Mouse (Mus musculus) heart, embryonic 13.5 days (tissue): ENCODE measurements around the gene Gm21903. TPM values are rescaled to one million over a fixed set of nuclear protein-coding genes. Genes with fewer than 3 reads are reported as not detected.
"Not testable (repeated sequence)": the region's sequence is repeated elsewhere in the genome, so short reads cannot be mapped to it uniquely, and the experiment has no call there.

Source experiments
- ATAC-seq: fragments of 200-750 bp; cut with Nextera tagmentation; 2 replicates; pipeline ENCODE4 v1.8.0; 2017; ENCODE audit warnings: moderate TSS enrichment; ENCODE audit not compliant: insufficient number of reproducible peaks, low FRiP score, low TSS enrichment; ENCODE audit errors: extremely low read depth
- H3K27ac ChIP-seq: fragments of 300-500 bp; sonication (generic); replicated peaks from 2 replicates; pipeline ENCODE4 v1.5.1; 2015; ENCODE audit warnings: moderate library complexity, mild to moderate bottlenecking, inconsistent platforms
- H3K27me3 ChIP-seq: fragments of 300-500 bp; sonication (generic); replicated peaks from 2 replicates; pipeline ENCODE4 v1.6.1; 2015; ENCODE audit warnings: mild to moderate bottlenecking, inconsistent platforms
- H3K36me3 ChIP-seq: fragments of 300-500 bp; sonication (generic); 2 replicates; pipeline ENCODE4 v1.6.1; 2015; ENCODE audit warnings: mild to moderate bottlenecking, inconsistent platforms
- H3K4me1 ChIP-seq: fragments of 300-500 bp; sonication (generic); 2 replicates; pipeline ENCODE4 v1.6.1; 2015; ENCODE audit warnings: inconsistent platforms
- H3K4me2 ChIP-seq: fragments of 300-500 bp; sonication (generic); 2 replicates; pipeline ENCODE4 v1.6.1; 2015; ENCODE audit warnings: inconsistent platforms, mild to moderate bottlenecking, moderate library complexity
- H3K4me3 ChIP-seq: fragments of 300-500 bp; sonication (generic); 2 replicates; pipeline ENCODE4 v1.5.1; 2015; ENCODE audit warnings: moderate library complexity, mild to moderate bottlenecking, inconsistent platforms
- H3K9ac ChIP-seq: fragments of 300-500 bp; sonication (generic); 2 replicates; pipeline ENCODE4 v1.6.1; 2015; ENCODE audit warnings: inconsistent platforms, mild to moderate bottlenecking, moderate library complexity
- H3K9me3 ChIP-seq: fragments of 300-500 bp; sonication (generic); 2 replicates; pipeline ENCODE4 v1.6.1; 2016; ENCODE audit warnings: inconsistent platforms
- WGBS: fragments of 180-500 bp; shearing (Covaris S2); methylation state at CpG from one replicate; pipeline ENCODE4 v1.1.7; 2015; ENCODE audit warnings: mixed read lengths; 5-methylcytosine and 5-hydroxymethylcytosine counted together
- polyA plus RNA-seq: library from polyadenylated mRNA; unstranded; fragments of >200 nt; fragmentation: Nextera tagmentation; extraction: Ambion mirVana; gene quantifications from 2 replicates; pipeline ENCODE4 v1.2.1, GENCODE M21; 2015

The Gm21903 gene
- not detected in 2 replicates for polyA plus RNA-seq

GRCm38 (mm10) chr17:39043241-39043640 is at the start of gene Gm21903:
TSS of gene Gm21903 (minus strand) at chr17:39043341.
- H3K27ac ChIP-seq: no peak within 1 kb of the TSS
- no peak within 1 kb of the TSS for H3K9ac ChIP-seq
- no peak within 1 kb of the TSS for H3K4me2 ChIP-seq
- H3K36me3 ChIP-seq: no peaks in the 10 kb centered on the region
- no peaks in the 10 kb centered on the region for H3K4me1 ChIP-seq
- H3K27me3 ChIP-seq: no peaks in the 10 kb centered on the region
- H3K9me3 ChIP-seq: peaks cover 17% of the 10 kb centered on the region; the same call in 1 of the 2 replicates
- ATAC-seq: no peak
- no peak within 1 kb of the TSS for H3K4me3 ChIP-seq

- H3K27ac ChIP-seq: no peak within 1 kb of the TSS
- 0 out of 2 replicates have a peak, but pooled peaks cover 22% of the 10 kb centered on the region for H3K9me3 ChIP-seq
- H3K4me3 ChIP-seq: no peak within 1 kb of the TSS
- no peaks in the 10 kb centered on the region for H3K36me3 ChIP-seq
- no peak within 1 kb of the TSS for H3K4me2 ChIP-seq
- H3K9ac ChIP-seq: no peak within 1 kb of the TSS
- H3K27me3 ChIP-seq: no peaks in the 10 kb centered on the region
- WGBS: 43% methylated on average over 1 of the region's 1 CpGs
- ATAC-seq: no peak
- no peaks in the 10 kb centered on the region for H3K4me1 ChIP-seq
Measured at GRCm38 (mm10) chr17:39076937-39077336, 33.8 kb upstream of the Gm21903 start, which contains the start of gene Esp23. TSS of gene Esp23 (minus strand) at chr17:39077037.

GRCm38 (mm10) chr17:39063641-39064040 is 20.5 kb upstream of the Gm21903 start:
- peaks cover 20% of the 10 kb centered on the region for H3K9me3 ChIP-seq
- H3K9ac ChIP-seq: no peak overlapping the region
- H3K36me3 ChIP-seq: no peaks in the 10 kb centered on the region
- no peak overlapping the region for H3K4me3 ChIP-seq
- H3K4me1 ChIP-seq: no peaks in the 10 kb centered on the region
- no peak for ATAC-seq
- no peak overlapping the region for H3K4me2 ChIP-seq
- no peaks in the 10 kb centered on the region for H3K27me3 ChIP-seq
- no peak overlapping the region for H3K27ac ChIP-seq

- H3K9me3 ChIP-seq, H3K4me3 ChIP-seq, H3K27ac ChIP-seq, H3K36me3 ChIP-seq, ATAC-seq, H3K9ac ChIP-seq, H3K4me2 ChIP-seq, H3K4me1 ChIP-seq, H3K27me3 ChIP-seq: not testable (repeated sequence)
- 68% methylated on average over 3 of the region's 3 CpGs for WGBS
Measured at GRCm38 (mm10) chr17:39036395-39036794, 6.7 kb downstream of the Gm21903 start, which contains the start of gene Esp24. TSS of gene Esp24 (plus strand) at chr17:39036695.

GRCm38 (mm10) chr17:39017184-39017583 is 26.0 kb downstream of the Gm21903 start:
- H3K4me2 ChIP-seq: no peak overlapping the region
- H3K27ac ChIP-seq: no peak overlapping the region
- no peak overlapping the region for H3K4me3 ChIP-seq
- WGBS: 58% methylated on average over 14 of the region's 14 CpGs
- H3K9ac ChIP-seq: no peak overlapping the region
- no peaks in the 10 kb centered on the region for H3K36me3 ChIP-seq
- no peaks in the 10 kb centered on the region for H3K27me3 ChIP-seq
- no peaks in the 10 kb centered on the region for H3K4me1 ChIP-seq
- no peak for ATAC-seq
- peaks cover 19% of the 10 kb centered on the region for H3K9me3 ChIP-seq

- peaks cover 8% of the 10 kb centered on the region; the same call in 1 of the 2 replicates for H3K9me3 ChIP-seq
- 33% methylated on average over 30 of the region's 30 CpGs for WGBS
- 0 out of 2 replicates have a peak overlapping the region, but pooled peaks have one; percentile 19 for H3K9ac ChIP-seq
- H3K4me1 ChIP-seq: no peaks in the 10 kb centered on the region
- no peak for ATAC-seq
- no peaks in the 10 kb centered on the region for H3K27me3 ChIP-seq
- H3K36me3 ChIP-seq: no peaks in the 10 kb centered on the region
- peak overlapping the region; percentile 41 for H3K4me3 ChIP-seq
- H3K4me2 ChIP-seq: peak overlapping the region; percentile 62
- no peak overlapping the region for H3K27ac ChIP-seq
Measured at GRCm38 (mm10) chr17:39010675-39011638, 32.2 kb downstream of the Gm21903 start.

GRCm38 (mm10) chr17:39009846-39010245 is 33.3 kb downstream of the Gm21903 start:
- H3K36me3 ChIP-seq: no peaks in the 10 kb centered on the region
- H3K27me3 ChIP-seq: no peaks in the 10 kb centered on the region
- ATAC-seq: no peak
- H3K27ac ChIP-seq: no peak overlapping the region
- WGBS: 87% methylated on average over 1 of the region's 1 CpGs
- peaks cover 6% of the 10 kb centered on the region; the same call in 1 of the 2 replicates for H3K9me3 ChIP-seq
- no peaks in the 10 kb centered on the region for H3K4me1 ChIP-seq
- H3K9ac ChIP-seq: no peak overlapping the region
- H3K4me2 ChIP-seq: no peak overlapping the region
- no peak overlapping the region for H3K4me3 ChIP-seq

Other genes with a start within 250 kb of the Gm21903 start
- not detected in 2 replicates for gene Esp24, start 6.6 kb downstream of the Gm21903 start, polyA plus RNA-seq
- gene Esp23, start 33.7 kb upstream of the Gm21903 start, polyA plus RNA-seq: not detected in 2 replicates
- gene Esp22, start 52.0 kb upstream of the Gm21903 start, polyA plus RNA-seq: not detected in 2 replicates